Mouse (Mus musculus): ENCODE results near the gene Ppp1r13l. TPM values are rescaled to one million over a fixed set of nuclear protein-coding genes. Genes with fewer than 3 reads are reported as not detected.
A peak's percentile ranks its signal among the peaks of the same experiment; 100 is the strongest.

Gene Ppp1r13l
- polyA plus RNA-seq, 1 experiment: 4.0 TPM

DNA sequence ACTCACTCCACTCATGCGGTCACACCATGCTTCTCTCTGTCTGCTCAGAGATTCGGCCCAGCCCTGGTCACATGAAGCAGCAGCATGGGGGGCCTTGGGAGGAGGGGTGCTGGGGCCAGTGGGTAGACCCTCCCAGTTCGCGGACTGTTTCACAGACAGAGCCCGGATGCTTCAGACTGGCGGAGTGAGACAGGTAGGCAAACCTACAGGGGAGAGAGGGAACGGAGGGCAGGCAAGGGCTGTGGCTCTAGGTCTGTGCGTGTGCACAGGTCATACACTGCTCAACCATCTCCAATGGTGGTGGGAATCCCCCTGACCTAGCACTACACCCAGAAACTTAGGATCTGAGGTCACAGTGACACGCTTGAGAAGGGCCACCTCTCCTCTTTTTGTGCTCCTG, 40.1 kb upstream of the Ppp1r13l start:
- Histone ChIP-seq H3K4me1 (ENCODE audit: control insufficient read depth, insufficient read depth, low read length) (peaks cover 17% of the 10 kb centered on the region), H3K4me3 (replicated peaks; ENCODE audit: control insufficient read depth, low read depth, low read length) (no peak overlapping the region), H3K27ac (ENCODE audit: control insufficient read depth, insufficient read depth, low read depth, low read length, poor library complexity) (no peak overlapping the region; the same call in 1 of the 2 replicates)
- TF ChIP-seq POLR2A (IDR thresholded peaks at IDR 0.05; ENCODE audit: borderline replicate concordance, control insufficient read depth, low read depth, low read length) (no peak), CTCF (IDR thresholded peaks at IDR 0.05; ENCODE audit: control insufficient read depth, insufficient read depth, low read length) (no peak)
- 58% methylated on average over 9 of the region's 9 CpGs for WGBS

DNA sequence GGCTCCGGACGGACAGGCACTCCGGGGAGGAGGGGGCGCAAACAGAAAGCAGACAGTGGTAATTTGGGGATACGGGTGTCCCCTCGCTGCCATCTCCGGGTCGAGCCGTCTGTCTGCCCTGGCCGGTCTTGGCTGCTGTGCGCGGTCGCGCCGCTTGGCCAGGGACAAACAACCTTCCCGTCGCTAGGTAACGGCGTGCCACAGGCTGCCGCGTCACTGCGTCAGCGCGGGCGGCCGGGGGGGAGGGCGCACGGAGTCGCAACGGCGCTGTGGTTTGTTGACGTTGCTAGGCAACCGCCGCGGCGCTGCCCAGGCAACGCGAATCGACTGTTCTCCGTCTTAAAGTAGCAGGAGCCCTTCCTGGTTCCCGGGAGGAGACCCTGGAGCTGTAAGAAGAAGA, 39.6 kb upstream of the Ppp1r13l start:
- Histone ChIP-seq H3K4me3 (replicated peaks; ENCODE audit: control insufficient read depth, low read depth, low read length) (peak overlapping the region; percentile 41), H3K27ac (ENCODE audit: control insufficient read depth, insufficient read depth, low read depth, low read length, poor library complexity) (peak overlapping the region; percentile 34; the same call in 1 of the 2 replicates), H3K4me1 (ENCODE audit: control insufficient read depth, insufficient read depth, low read length) (peaks cover 17% of the 10 kb centered on the region)
- under 1% methylated on average over 41 of the region's 41 CpGs for whole genome bisulfite sequencing
- TF ChIP-seq POLR2A (IDR thresholded peaks at IDR 0.05; ENCODE audit: borderline replicate concordance, control insufficient read depth, low read depth, low read length) (0 out of 2 replicates have a peak, but pooled peaks have one; percentile 44), CTCF (IDR thresholded peaks at IDR 0.05; ENCODE audit: control insufficient read depth, insufficient read depth, low read length) (no peak)

DNA sequence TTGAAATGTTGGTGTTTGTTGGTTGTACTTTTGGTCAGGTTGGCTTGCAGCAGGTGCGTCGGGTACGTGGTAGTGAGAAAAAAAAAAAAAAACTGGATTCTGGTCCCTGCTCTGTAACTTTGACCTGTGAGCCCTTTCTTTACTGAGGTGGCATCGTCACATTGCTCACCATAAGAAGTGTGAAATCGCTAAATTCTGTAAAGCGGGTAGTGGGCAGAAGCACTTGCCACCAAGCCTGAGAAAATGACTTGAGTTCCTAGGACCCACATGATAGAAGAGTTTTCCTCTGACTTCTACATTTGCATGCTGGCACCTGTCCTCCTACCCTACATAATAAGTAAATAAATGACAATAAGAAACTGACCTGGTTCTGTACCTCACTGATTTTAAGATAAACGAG, 38.9 kb upstream of the Ppp1r13l start:
- peaks cover 17% of the 10 kb centered on the region for H3K4me1 ChIP-seq (ENCODE audit: control insufficient read depth, insufficient read depth, low read length)
- no peak overlapping the region for H3K27ac ChIP-seq (ENCODE audit: control insufficient read depth, insufficient read depth, low read depth, low read length, poor library complexity)
- no peak for TF ChIP-seq CTCF (IDR thresholded peaks at IDR 0.05; ENCODE audit: control insufficient read depth, insufficient read depth, low read length)
- TF ChIP-seq POLR2A (IDR thresholded peaks at IDR 0.05; ENCODE audit: borderline replicate concordance, control insufficient read depth, low read depth, low read length): no peak
- no peak overlapping the region for H3K4me3 ChIP-seq (replicated peaks; ENCODE audit: control insufficient read depth, low read depth, low read length)
- whole genome bisulfite sequencing: 35% methylated on average over 7 of the region's 7 CpGs

DNA sequence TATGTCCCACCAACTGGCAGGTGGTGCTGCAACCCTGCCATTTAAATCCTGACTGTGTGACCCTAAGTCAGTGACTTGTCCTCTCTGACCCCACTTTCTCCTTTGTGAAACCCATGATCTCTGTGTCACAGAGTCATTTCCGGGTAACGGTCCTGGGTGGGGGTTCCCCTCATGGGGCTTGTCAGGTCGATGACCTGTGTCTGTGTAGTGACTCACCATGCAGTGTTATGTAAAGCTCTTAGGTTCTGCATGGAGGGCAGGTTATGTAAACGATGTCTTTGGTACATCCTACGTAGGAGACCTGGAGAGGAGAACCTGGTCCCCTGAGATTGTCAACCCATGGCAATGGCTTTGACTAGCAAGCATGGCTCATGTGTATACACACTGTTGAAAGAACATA, 38.1 kb upstream of the Ppp1r13l start:
- WGBS: 5% methylated on average over 5 of the region's 5 CpGs
- TF ChIP-seq CTCF (IDR thresholded peaks at IDR 0.05; ENCODE audit: control insufficient read depth, insufficient read depth, low read length): no peak
- TF ChIP-seq POLR2A (IDR thresholded peaks at IDR 0.05; ENCODE audit: borderline replicate concordance, control insufficient read depth, low read depth, low read length): no peak
- H3K27ac ChIP-seq (ENCODE audit: control insufficient read depth, insufficient read depth, low read depth, low read length, poor library complexity): no peak overlapping the region
- peaks cover 17% of the 10 kb centered on the region for H3K4me1 ChIP-seq (ENCODE audit: control insufficient read depth, insufficient read depth, low read length)
- no peak overlapping the region for H3K4me3 ChIP-seq (replicated peaks; ENCODE audit: control insufficient read depth, low read depth, low read length)

DNA sequence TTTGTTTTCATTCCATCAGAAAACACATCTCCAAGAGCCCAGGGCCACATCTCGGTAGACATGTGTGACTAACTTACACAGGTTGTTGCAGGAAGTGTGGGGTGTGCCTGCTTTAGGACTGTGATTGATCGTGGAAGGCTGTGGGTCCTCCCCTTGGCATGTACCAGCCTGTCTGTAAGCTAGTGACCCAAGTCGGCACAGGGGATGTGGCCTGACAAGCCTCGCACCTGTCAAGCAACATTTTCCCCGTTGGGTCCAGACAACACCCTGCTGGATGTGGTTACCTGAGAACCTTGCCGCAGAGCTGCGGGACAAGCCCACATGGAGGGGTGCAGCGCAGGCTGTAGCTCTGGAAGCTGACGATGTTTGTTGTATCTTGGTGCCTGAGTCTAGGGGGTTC, 37.1 kb upstream of the Ppp1r13l start:
- no peak overlapping the region for H3K4me3 ChIP-seq (replicated peaks; ENCODE audit: control insufficient read depth, low read depth, low read length)
- no peak overlapping the region for H3K27ac ChIP-seq (ENCODE audit: control insufficient read depth, insufficient read depth, low read depth, low read length, poor library complexity)
- 61% methylated on average over 9 of the region's 9 CpGs for WGBS
- TF ChIP-seq CTCF (IDR thresholded peaks at IDR 0.05; ENCODE audit: control insufficient read depth, insufficient read depth, low read length) (no peak), POLR2A (IDR thresholded peaks at IDR 0.05; ENCODE audit: borderline replicate concordance, control insufficient read depth, low read depth, low read length) (no peak)
- H3K4me1 ChIP-seq (ENCODE audit: control insufficient read depth, insufficient read depth, low read length): peaks cover 12% of the 10 kb centered on the region

DNA sequence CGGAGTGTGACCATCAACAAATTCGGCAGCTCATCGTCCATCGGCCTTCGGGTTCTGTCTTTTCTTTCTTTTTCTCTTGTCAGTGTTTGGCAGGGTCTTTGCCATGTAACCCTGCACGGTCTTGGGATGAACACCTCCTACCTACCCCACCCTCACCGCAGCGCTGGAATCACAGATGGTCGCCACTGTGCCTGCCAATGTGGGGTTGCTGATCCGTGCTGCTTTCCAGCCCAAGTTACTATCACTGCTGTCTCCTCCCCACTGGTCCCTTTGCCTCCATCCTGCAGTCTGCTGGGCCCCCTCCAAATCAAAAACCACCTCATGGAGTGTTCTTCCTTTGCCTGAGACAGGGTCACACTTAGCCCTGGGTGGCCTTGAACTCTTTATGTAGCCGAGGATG, 35.3 kb upstream of the Ppp1r13l start:
- Histone ChIP-seq H3K4me3 (replicated peaks; ENCODE audit: control insufficient read depth, low read depth, low read length) (no peak overlapping the region), H3K27ac (ENCODE audit: control insufficient read depth, insufficient read depth, low read depth, low read length, poor library complexity) (no peak overlapping the region), H3K4me1 (ENCODE audit: control insufficient read depth, insufficient read depth, low read length) (peaks cover 4% of the 10 kb centered on the region)
- WGBS: 87% methylated on average over 11 of the region's 11 CpGs
- TF ChIP-seq POLR2A (IDR thresholded peaks at IDR 0.05; ENCODE audit: borderline replicate concordance, control insufficient read depth, low read depth, low read length) (no peak), CTCF (IDR thresholded peaks at IDR 0.05; ENCODE audit: control insufficient read depth, insufficient read depth, low read length) (no peak)

DNA sequence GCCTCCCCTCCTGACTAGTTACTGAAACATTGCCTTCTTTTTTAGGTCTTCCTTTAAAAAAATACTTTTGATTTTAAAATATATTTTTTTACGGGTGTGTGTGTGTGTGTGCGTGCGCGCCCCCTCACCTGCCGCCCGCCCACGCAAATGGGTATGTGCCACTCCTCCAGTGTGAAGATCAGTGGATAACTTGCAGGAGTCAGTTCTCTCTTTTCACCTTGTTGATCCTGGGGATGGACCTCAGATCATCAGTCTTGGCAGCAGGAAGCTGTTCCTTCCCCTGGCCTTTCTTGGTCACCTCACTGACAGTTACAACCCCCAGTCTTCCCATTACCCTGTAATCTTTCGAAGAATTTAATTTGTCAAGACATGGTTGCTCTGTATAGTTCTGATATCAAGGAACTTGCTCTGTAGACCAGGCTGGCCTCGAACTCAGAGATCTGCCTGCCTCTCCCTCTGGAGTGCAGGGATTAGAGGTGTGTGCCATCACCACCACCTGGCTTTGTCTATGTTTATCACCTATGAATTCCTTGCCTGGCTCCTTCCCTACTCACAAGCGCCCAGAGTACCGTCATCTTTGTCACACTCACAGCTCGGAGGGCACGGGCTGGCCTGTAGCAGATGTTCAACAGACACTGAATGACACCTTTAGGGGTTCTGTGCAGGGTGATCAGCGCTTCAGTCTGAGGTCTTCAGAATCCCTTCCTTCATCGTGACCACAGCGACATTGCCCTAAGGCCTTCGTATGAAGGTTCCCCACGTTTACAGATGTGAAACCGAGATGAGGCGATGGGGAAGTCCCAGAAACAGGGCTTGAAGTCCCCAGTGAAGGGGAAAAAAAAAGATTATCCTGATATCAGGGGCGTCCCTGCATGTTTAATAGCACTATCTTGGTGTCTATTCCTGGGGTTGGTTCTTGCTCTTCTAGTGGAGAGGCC, 34.0 kb upstream of the Ppp1r13l start:
- Histone ChIP-seq H3K27ac (ENCODE audit: control insufficient read depth, insufficient read depth, low read depth, low read length, poor library complexity) (no peak overlapping the region), H3K4me1 (ENCODE audit: control insufficient read depth, insufficient read depth, low read length) (no peaks in the 10 kb centered on the region; the same call in 1 of the 2 replicates), H3K4me3 (replicated peaks; ENCODE audit: control insufficient read depth, low read depth, low read length) (no peak overlapping the region)
- 46% methylated on average over 21 of the region's 21 CpGs for WGBS
- TF ChIP-seq CTCF (IDR thresholded peaks at IDR 0.05; ENCODE audit: control insufficient read depth, insufficient read depth, low read length) (no peak), POLR2A (IDR thresholded peaks at IDR 0.05; ENCODE audit: borderline replicate concordance, control insufficient read depth, low read depth, low read length) (no peak)

DNA sequence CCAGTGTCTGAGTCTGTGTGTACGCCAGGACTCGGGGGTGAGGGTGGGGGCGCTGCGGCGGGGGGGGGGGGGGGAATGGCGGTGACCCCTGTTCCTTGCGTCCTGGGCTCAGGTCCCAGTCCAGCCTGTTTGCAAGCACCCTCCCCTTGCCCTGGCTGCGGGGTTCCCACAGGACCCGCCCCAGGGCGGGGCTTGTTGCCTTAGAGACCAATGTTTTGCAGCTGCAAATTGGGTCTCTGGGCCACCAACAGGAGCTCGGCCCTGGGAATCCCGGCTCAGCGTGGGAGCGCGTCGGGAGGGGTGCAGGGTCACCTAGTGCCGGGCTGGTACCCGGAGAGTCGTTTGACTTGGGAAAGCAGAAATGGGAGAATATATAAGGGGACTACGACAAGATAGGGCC, 33.2 kb upstream of the Ppp1r13l start:
- 2% methylated on average over 20 of the region's 20 CpGs for WGBS
- no peak overlapping the region for H3K4me3 ChIP-seq (replicated peaks; ENCODE audit: control insufficient read depth, low read depth, low read length)
- TF ChIP-seq CTCF (IDR thresholded peaks at IDR 0.05; ENCODE audit: control insufficient read depth, insufficient read depth, low read length) (no peak), POLR2A (IDR thresholded peaks at IDR 0.05; ENCODE audit: borderline replicate concordance, control insufficient read depth, low read depth, low read length) (no peak)
- H3K27ac ChIP-seq (ENCODE audit: control insufficient read depth, insufficient read depth, low read depth, low read length, poor library complexity): no peak overlapping the region
- no peaks in the 10 kb centered on the region; the same call in 1 of the 2 replicates for H3K4me1 ChIP-seq (ENCODE audit: control insufficient read depth, insufficient read depth, low read length)
